Mouse (Mus musculus) ovary, postnatal 14 days (tissue): ENCODE results near the gene Ttc29.

Source experiments
- DNase-seq: peaks from one replicate; pipeline ENCODE4 v3.0.0; 2022; ENCODE audit warnings: low spot score

The Ttc29 gene

DNA sequence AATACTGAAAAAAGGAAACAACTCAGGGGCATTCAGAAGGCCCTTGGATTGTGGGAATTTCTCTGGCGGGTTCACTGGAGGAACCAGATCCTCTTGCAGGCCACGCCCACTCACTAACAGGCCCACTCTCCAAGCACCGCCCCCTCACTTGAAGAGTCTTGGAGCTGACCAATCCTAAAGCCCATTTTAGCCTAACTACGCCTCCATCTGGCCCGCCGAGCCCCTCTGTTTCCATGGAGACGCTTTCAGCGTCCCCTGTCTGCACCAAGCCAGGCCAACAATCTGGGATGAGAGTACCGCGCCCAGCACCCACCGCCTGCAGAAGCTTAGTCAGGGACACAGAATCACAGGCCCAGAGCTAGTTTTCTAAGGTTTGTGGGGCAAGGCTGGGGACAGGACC is at the start of gene Ttc29:
TSS of gene Ttc29 (plus strand) at position 224 of the 400 bp plus-strand sequence.
- DNase-seq: peak; percentile 10

DNA sequence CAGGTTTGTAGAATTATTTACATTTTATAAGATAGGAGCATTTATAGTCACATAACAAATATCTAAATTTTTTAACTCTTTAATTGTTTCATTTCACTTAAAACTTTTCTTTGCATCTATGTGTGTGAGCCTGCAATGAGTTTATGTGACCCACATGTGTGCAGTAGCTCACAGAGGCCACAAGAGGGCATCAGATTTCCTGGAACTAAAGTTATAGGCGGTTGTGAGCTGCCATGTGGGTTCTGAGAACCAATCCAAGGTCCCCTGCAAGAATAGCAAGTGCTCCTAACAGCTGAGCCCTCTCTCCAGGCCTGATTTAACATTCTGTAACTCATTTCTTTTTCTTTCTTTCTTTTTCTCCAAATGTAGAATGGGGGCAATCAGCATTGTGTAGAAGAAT is 41.7 kb upstream of the Ttc29 start:
- no peak for DNase-seq

DNA sequence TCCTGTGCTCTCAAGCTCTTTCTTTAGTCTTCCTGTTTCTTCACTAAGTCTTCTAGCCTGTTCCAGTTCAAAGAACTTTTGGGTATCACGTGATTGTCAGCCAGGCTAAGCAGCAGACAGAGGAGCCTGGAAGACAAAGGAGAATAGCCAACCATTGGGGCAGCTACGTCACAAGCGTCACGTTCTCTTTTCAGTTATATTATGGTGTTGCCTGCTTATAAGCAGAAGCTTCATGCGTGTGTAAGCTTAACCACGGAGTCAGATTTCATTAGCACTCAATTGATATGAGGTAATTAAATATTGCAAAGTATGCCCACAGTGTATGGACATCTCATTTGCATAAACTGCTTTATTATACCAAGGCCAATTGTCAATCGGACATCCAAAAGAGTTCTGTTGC is 30.4 kb upstream of the Ttc29 start:
- DNase-seq: no peak

DNA sequence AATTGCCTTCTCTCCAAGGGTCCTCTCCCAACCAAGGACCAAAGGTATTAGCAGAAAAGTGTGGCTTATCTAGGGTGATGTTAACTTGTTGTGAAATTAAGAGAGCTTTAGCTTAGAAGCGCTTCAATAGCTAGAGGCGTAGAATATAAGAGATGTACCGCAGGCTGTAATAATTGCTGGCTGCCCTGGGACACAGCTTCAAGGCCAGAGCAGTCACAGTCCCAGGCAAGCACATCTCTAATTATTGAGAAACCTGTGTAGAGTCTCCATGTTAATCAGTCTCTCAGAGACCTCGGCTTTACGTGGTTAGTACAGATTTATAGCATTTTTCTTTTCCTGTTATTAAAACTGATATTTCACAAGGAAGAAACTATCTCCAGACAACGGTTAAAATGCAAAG is 29.7 kb upstream of the Ttc29 start:
- no peak for DNase-seq

DNA sequence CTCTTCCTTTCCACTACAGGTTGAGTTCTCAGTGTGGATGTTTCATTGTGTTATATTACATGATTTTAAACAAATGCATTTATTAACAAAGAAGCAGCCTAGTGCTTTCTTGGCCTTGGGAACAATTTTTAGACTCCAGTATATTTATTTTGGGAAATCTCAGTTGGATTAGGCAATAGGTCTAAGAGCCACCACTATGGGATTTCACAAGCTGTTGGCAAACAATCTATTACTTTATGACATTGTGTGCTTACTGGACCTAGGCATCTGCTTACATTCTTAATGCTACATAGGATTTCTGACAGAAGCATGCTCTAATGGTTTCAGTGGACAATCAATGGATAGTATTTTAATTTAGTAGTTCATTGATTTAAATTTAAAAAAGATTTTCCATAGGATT is 26.0 kb upstream of the Ttc29 start:
- no peak for DNase-seq

DNA sequence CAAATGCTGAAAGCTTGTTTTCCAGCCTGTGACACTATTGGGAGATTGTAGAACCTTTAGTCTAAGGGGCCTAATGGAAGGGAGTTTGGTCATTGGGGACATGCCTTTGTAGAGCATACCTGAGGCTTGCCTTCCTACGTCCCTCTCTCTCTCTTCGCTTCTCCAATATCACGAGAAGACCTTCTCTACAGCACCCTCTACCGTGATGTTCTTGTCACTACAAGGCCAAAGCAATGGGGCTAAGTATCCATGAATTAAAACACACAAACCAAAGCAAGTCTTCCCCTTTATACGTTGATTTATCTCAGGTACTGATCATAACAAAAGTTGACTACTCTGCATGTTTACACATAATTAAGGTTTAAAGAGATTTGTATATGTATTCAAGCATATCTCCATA is 8.9 kb upstream of the Ttc29 start:
- no peak for DNase-seq

DNA sequence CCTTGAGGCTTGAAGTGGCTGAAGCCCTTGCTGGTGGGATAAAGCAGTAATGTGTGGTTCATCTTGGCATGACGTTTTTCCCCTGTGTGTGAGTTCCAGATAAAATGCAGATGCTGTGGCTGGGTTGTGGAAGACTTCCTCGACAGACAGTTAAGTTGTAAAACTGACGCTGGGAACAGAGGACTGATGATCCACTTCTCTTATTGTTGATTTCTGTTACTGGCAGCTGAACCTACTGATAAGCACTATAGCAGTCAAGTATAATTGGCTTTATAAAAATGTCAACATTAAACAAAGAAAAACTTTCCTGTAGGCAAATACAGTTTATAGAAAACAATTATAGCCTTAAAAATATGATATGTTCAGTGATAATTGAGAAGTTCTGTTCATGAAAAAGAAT is 2.7 kb upstream of the Ttc29 start:
- no peak for DNase-seq

DNA sequence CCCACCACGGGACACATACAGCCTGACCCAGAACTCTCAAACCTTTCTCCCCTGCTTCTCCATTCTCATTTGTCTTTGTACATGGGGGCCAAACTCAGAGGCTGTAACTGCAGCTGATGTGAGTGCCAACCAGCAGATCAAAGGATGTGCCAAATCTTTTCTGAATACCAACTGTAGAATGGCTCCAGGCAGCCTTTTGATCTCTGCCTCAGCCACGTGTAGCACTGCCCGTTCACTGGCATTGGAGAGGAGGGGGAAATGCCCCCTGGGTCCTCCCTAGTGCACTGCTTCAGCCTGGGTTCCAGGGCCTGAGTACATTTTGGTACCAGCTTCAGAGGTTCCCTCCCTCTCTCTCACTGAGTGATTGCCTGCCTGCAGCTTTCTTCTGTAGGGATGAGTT is 1.5 kb downstream of the Ttc29 start:
- DNase-seq: no peak

DNA sequence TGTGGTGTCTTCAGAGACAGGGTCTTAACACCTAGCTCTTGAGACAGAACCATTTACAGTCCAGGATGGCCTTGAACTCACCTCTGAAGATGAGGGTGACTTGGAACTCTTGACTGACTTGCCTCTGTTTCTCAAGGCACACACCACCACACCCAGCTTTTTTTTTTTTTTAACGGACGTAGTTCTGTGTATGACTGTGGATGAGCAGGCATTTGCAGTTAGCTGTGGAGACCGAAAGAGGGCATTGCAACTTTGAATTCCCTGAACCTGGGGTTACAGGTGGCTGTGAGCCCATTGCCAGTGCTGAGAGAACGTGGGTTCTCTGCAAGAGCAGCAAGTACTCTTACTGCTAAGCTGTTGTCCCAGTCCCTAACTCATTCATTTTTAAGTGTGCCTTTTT is 13.0 kb downstream of the Ttc29 start:
- DNase-seq: no peak

DNA sequence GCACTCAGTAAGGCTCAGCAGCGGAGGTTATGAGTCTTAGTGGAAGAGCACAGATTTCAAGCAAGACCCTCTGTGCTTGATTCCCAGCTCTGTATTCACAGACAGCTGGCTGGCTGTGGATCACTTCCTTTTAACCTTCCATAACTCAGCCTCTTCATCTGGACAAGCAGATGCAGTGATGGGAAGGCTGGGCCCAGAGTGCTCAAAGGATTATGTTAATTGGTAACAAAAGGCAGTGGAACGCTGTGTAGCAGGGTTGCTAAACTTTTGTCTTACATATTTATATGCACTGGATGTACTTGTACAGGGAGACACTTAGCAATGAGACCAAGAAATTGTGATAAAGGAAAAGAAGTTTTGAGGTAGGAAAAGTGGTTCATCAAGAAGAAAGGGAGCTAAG is 17.6 kb downstream of the Ttc29 start:
- DNase-seq: no peak

DNA sequence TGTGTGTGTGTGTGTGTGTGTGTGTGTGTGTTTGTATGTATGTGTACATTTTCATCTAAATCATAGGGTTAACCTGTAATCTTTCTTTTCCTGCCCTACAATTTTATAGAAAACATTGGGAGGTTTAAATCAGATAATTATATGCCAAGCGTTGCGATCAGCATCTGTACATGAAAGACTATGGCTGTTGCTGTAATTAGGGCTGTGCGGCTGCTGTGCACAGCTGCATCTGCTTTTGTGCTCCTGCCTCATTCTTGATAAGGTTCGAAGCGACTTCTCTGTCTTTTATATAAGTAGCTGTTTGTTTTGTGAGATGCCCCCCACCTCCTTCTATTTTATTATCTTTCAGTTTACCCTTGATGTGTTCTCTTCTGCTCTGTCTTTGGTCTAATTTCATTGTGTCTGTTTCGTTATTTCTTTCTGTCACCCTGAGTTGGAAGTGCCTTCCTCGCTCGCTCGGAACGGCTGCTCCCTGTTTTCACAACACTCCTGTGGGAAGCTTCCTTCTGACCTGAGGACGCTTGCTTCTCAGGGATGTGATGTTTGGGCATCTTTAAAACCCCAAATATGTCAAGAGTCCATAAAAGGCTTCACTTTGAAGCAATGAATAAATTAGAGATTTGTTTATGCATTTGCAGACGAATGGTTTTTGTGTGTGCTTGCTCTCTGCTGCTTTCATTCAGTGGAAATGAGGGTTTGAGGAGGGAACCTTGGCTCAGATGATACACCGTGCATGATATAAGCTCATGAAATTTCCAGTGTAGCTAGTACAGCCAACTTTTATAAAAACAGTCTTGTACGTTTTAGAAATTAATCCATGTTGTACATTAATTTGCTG is 20.0 kb downstream of the Ttc29 start:
- no peak for DNase-seq

DNA sequence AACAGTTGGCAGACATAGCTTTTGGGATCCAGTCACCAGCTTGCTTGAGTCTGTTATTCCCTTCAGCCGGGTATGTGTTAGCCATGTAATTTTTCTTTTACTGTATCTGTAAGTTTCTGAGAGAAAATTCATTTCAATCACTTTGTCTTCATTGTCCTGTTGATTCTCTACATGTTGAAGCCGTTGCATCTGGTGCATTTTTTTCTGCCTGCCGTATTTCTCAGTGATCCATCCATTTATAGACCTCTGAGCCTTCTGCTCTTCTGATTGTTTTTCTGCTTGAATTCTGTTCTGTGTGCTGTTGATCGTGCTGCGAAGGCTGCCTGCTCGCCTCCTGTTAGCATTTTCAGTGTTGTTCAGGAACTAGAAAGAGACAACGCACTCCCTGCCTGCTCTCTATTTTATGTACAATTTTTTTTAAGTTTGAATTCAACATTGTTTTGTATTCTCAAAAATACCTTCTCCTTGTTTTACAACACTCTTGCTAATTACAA is 20.7 kb downstream of the Ttc29 start:
- no peak for DNase-seq

DNA sequence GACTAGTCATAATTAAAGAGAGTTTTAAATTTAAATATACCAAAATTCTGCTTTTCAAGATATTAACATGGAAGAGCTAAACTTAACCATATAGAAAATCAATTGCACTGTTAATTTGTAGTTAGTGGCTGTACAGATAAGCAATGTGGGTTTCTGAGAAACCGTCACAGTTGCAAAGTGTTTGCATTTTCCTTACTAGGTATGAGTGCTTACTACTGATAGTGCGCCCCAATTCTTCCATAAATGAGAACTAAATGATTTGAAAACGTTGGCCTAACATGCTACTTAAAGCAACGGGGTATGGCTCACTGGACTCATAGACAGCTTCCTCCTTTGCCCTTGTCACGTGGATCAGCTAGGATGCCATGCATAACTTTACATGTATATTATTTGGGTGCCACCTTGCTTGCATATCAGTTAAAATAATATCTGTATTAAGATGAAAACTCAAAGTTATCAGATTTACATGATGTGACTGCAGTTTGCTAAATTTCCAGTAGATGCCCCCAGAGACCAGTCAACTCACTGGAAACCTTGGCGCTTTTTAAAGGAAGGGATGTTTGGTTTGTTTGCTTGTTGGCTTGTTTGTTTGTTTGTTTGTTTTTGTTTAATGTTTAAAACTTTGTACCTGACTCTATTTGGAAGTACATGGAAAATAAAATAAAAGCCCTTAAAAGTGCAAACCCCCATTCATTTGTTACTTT is 25.0 kb downstream of the Ttc29 start:
- no peak for DNase-seq

DNA sequence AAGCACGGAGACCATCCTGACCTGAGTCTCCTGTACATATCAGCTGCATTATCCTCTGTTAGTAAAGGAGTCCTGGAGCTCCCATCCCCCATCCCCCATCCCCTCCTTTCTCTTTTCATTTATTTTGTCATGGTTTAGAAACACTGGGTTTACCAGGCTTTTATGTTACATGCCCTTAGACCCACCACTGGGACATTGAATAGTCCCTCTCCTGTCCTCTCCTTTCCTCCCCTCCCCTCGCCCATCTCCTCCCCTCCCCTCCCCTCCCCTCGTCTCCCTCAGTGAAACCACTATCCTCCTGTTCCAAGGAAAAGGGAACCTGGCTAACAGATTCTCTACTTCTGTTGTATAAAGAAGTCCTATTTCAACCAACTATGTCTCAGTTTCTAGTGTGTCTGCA is 38.0 kb downstream of the Ttc29 start:
- no peak for DNase-seq

DNA sequence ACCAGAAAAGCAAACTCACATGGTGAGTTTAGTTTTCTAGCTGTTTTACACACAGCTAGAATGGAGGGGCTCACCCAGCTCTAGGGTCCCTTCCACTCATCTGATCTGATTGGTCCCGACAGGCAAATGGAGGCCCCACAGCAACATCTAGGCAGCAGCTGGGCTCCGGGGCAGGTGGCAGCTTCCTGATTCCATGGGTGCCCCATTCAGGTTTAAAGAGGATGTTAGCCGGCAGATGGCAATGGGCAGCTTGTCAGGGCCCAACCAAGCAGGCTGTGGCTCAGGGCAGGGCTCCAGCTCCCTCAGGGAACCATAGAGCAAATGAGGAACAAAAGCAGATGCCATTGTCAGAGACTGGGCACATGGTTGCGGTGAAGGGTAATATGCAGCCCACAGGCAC is 41.3 kb downstream of the Ttc29 start:
- no peak for DNase-seq

DNA sequence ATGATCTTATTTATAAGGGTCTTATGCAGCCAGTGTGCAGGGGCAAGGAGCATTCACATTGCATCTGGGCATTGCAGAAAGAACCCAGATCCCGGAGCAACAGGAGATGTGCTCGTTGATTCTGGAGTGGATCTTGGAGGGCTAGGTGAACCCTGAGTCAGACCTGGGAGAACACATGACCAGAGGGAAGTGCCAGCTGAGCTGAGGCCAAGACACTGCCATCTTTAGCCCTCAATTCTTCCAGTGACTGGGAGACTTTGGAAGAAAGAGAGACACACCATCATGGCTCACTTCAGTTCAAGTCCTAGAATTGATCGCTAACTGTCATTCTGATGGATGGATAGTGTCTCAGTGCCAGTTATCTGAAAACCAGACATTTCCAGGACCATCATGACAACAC is 41.9 kb downstream of the Ttc29 start:
- no peak for DNase-seq

DNA sequence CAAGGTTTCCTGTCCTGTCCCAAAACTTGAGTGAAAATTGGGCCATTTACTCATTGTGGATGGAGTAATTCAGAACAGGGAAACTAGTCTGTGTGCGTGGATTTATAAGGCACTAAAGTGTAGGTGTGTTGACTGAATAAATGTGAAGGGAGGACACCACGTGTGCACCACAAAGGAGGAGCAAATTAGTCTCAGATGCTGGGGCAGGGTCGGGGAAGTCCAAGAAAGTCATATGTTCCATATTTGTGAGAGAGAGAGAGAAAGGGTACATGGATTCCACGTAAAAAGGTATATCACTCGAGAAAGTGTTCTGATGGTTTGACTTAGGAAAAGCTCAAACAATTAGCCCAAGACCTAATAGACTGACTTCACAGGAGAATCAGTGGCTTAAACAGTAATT is 52.4 kb downstream of the Ttc29 start:
- no peak for DNase-seq

DNA sequence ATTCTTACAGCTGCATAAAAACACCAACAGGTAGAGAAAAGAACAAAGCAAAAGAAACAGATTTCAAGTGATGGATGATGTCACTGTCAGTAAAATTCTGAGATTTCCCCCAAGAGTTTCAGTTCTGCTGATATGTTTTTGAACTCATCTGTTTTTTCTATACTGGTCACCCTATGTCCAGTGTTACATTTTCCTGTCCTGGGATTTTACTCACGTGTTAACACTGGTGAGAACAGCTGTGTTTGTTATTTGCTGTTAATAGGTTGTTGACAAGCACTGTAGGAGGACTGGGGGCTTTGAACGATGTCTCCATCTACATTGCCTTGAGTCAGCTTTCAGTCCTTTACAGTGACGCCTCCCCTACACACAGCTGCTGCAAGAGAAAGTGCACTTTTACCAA is 53.1 kb downstream of the Ttc29 start:
- no peak for DNase-seq

DNA sequence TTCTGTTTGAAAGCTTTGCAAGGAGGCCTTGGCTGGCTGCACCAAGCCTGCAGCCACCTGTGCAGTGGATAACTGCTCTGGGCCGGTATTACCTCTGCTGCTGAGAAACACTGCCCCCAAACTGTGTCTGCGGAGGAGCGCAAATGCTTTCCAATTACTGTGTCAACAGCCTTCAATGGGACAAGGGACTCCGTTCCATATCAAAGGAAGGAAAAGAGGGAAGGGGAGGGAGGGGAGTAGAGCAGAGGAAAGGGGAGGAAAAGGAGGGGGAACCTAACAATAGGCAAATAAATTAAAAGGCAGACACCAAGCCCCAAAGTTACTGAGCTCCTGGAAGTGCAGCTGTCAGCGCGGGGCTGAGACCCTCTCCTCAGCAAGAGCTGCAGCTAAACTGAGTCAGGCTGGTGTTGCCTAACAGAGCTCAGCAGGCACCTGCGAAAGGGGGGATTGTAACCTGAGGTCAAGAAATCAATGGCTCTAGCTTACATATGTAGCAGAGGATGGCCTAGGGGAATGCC is 54.9 kb downstream of the Ttc29 start:
- no peak for DNase-seq

DNA sequence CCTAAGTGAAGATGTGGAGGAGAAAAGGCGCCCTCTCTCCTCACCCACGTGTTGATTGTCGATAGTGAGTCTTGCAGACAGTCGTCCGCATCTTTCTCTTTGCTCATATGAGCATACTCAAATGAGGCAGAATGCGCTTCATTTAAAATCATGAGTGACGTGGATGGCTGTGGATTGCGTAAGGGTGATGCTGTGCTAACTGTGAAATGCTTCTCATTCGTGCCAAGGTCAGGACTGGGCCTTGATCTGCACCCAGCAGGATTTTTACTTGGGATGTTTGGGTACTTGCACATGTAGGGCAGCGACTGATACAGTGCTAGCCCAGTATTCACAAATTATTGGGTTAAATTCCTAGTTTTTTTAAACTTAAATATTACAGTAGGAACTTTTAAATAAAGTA is 56.2 kb downstream of the Ttc29 start:
- no peak for DNase-seq

DNA sequence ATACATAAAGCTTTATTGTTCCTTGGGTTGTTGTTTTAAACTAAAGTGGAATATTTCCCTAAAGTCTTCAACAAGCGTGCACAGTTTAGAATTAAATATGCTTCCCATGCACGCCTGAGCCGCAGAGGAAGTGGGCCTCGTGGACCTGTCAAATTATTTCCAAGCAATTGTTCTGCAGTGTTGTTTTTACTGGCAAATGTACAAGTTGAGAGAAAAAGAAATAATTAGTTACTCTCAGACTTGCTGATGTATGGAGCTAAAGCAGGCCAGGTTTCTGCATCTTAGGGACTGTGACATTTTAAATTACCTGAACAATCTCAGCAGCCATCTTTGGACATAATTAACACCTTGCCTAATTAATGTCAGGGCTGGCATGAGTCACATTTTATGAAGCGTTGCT is 58.3 kb downstream of the Ttc29 start:
- DNase-seq: no peak

DNA sequence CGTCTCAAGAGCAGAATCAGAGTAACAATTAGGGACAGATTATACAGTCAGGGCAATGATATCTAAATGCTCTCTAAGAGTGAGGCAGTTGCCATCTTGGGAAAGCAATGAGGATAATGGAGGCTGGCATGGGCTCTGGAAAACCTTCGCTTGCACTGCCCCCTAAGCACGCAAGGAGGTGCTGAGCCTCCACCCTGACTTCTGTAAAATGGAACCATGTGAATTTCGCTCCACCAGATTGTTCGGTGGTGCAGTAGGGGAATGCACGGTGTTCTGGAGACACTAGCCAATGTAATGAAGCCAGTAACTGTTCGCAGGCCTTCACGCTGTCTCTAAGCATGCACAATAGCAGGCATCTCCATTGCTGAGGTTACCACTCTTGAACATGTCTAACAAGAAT is 63.0 kb downstream of the Ttc29 start:
- no peak for DNase-seq

DNA sequence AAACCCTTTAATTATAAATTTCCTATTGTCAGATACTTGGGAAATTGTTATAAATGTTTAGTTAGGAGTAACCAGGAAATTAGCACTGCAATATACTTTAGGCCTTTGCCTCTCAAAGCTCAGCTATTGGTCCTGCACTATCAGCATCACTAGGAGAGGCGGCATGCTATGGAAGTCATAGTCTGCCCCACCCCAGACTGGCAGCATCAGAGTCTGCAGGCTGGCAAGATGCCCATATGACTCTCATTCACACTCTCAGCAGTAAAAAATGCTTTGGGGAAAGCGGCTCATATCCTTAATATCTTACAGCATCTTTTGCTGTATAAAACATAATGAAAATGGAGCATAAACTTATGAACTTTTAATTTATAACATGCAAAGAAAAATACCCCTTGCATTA is 64.3 kb downstream of the Ttc29 start:
- no peak for DNase-seq
